Mouse (Mus musculus) kidney, adult 2 months (tissue): Measurements from ENCODE around the gene Sned1. TPM values are rescaled to one million over a fixed set of nuclear protein-coding genes. Genes with fewer than 3 reads are reported as not detected.

ENCODE experiments used
- DNase-seq: peaks from one replicate; pipeline ENCODE4 v3.0.0; 2021
- H3K27ac ChIP-seq: fragments of 200-500 bp; 2 replicates; pipeline ENCODE4 v1.5.1; 2012; ENCODE audit warnings: low read depth, low read length, control low read depth, inconsistent platforms; ENCODE audit not compliant: insufficient read depth
- H3K27me3 ChIP-seq: fragments of 200-500 bp; replicated peaks from 2 replicates; pipeline ENCODE4 v1.6.1; 2012; ENCODE audit warnings: mild to moderate bottlenecking, moderate library complexity, low read length, inconsistent platforms; ENCODE audit not compliant: control insufficient read depth, insufficient read depth
- H3K36me3 ChIP-seq: fragments of 200-500 bp; 2 replicates; pipeline ENCODE4 v1.6.1; 2012; ENCODE audit warnings: mild to moderate bottlenecking, moderate library complexity, low read length, inconsistent platforms; ENCODE audit not compliant: control insufficient read depth, insufficient read depth
- H3K4me1 ChIP-seq: fragments of 200-500 bp; 2 replicates; pipeline ENCODE4 v1.6.1; 2011; ENCODE audit warnings: low read length; ENCODE audit not compliant: control insufficient read depth, insufficient read depth
- H3K4me3 ChIP-seq: fragments of 200-500 bp; 2 replicates; pipeline ENCODE4 v1.5.1; 2011; ENCODE audit warnings: mild to moderate bottlenecking, low read depth, low read length, control low read depth; ENCODE audit not compliant: insufficient read depth
- CTCF ChIP-seq: fragments of 200-500 bp; conservative IDR thresholded peaks from 2 replicates; pipeline ENCODE4 v1.5.1; 2011; ENCODE audit warnings: low read depth, mild to moderate bottlenecking, control low read depth, low read length, moderate library complexity, mixed read lengths; ENCODE audit not compliant: insufficient read depth, insufficient read length
- POLR2A ChIP-seq: fragments of 200-500 bp; IDR thresholded peaks from one replicate; pipeline ENCODE4 v1.6.1; 2011; ENCODE audit warnings: low read depth, low read length, control low read depth
- WGBS: fragments of 180-500 bp; shearing (Covaris S2); methylation state at CpG from one replicate; pipeline ENCODE4 v1.1.7; 2018; 5-methylcytosine and 5-hydroxymethylcytosine counted together
- polyA plus RNA-seq: library from polyadenylated mRNA; depleted of rRNA; stranded (reverse); fragments of >200 nt; gene quantifications from 2 replicates; pipeline ENCODE4 v1.2.3, GENCODE M21; 2012; rRNA removed

Gene Sned1
- polyA plus RNA-seq, 1 experiment = 8.8 TPM

DNA sequence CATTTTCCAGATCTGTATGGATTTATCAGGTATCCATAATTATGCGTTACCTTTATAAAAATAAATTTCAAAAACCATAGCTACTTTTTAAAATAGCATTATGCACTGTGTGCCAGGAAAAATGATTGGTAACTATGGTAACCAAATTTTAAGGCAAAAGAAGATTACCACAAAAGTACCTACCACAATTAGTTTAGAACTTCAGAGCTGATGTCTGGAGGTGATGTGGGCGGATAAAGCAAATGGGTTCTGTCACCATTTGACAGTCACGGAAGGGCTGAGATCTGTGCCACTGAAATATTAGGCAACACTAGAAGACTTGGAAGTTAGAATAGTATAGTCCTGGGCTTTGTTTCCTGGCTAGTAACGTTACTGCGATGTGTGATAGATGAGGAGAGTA lies 111.5 kb downstream of the Sned1 start:
- Histone ChIP-seq H3K27me3 (no peaks in the 10 kb centered on the region), H3K27ac (no peak overlapping the region), H3K4me1 (no peaks in the 10 kb centered on the region), H3K36me3 (no peaks in the 10 kb centered on the region), H3K4me3 (no peak overlapping the region)
- TF ChIP-seq POLR2A = no peak
- no peak for TF ChIP-seq CTCF
- no peak for DNase-seq
- WGBS = 93% methylated on average over 5 of the region's 5 CpGs

DNA sequence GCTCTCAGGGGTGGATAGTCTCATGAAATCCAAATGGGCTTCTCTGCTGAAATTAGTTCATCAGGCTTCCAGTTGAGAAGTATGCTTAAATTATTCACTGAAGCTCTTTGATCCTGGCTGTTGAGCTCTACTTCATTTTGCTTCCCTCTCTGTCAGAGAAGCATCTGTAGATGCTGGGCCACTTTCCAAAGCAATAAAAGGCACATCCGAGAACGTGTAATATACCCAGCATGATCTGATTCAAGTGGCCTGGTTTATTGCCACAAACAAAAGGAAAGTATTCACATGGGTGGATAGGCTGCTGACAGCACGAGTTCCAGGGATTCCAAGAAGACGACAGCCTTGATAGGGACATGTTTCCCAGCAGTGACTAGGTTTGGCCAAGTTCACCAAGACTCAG lies 114.1 kb downstream of the Sned1 start:
- no peaks in the 10 kb centered on the region for H3K27me3 ChIP-seq
- no peak for TF ChIP-seq POLR2A
- no peak for TF ChIP-seq CTCF
- no peak for DNase-seq
- no peak overlapping the region for H3K27ac ChIP-seq
- H3K4me1 ChIP-seq = no peaks in the 10 kb centered on the region
- no peak overlapping the region for H3K4me3 ChIP-seq
- 44% methylated on average over 4 of the region's 4 CpGs for WGBS
- H3K36me3 ChIP-seq = peaks cover 1% of the 10 kb centered on the region; the same call in 1 of the 2 replicates

Other genes starting within 250 kb of the Sned1 start
- gene Aqp12, start 229.5 kb upstream of the Sned1 start, polyA plus RNA-seq = not detected in 2 replicates
- gene Kif1a, start 133.9 kb upstream of the Sned1 start, polyA plus RNA-seq = 1.3 and 1.4 TPM in 2 replicates
- gene Agxt, start 100.6 kb upstream of the Sned1 start, polyA plus RNA-seq = 0.08 TPM in 1 of 2 replicates, not detected in the other
- 7.9 and 10.4 TPM in 2 replicates for gene 2310007B03Rik, start 74.9 kb upstream of the Sned1 start, polyA plus RNA-seq
- gene Crocc2, start 67.1 kb upstream of the Sned1 start, polyA plus RNA-seq = 0.03 and 0.04 TPM in 2 replicates
- gene Mterf4, start 70.1 kb downstream of the Sned1 start, polyA plus RNA-seq = 12.7 and 16.0 TPM in 2 replicates
- 4.0 and 4.5 TPM in 2 replicates for gene Ppp1r7, start 107.0 kb downstream of the Sned1 start, polyA plus RNA-seq
- 0.95 and 1.2 TPM in 2 replicates for gene Pask, start 107.6 kb downstream of the Sned1 start, polyA plus RNA-seq
- gene Ano7, start 138.1 kb downstream of the Sned1 start, polyA plus RNA-seq = 0.04 and 0.05 TPM in 2 replicates
- 95.0 and 97.8 TPM in 2 replicates for gene Hdlbp, start 243.0 kb downstream of the Sned1 start, polyA plus RNA-seq